In genomic region chr8:104076541-104077412, GRCm38 (mm10) we compare ENCODE assay signal across 8 mouse cellular contexts. TPM values are rescaled to one million over a fixed set of nuclear protein-coding genes. Genes with fewer than 3 reads are reported as not detected.
A peak's percentile ranks its signal among the peaks of the same experiment; 100 is the strongest.
DNase-seq lines count a peak whose midpoint lies in the region; ATAC-seq lines count a peak whose summit lies in the region.
"Had no signal": no experiment of that assay in that cellular context is flagged by ENCODE, and none has a peak within 500 bp of the region (broad histone marks: within the 10 kb centered on the region; RNA-seq: fewer than 3 reads in every experiment).

No protein-coding gene starts in this region.

- H3K4me1 ChIP-seq in forebrain, embryonic 15.5 days, result peaks cover 6% of the 10 kb centered on the region; the same call in 1 of the 2 replicates
- H3K4me1 ChIP-seq in kidney, embryonic 16.5 days (ENCODE audit: insufficient read depth, low read length), result no peaks in the 10 kb centered on the region

- no peaks in the 10 kb centered on the region for H3K36me3 ChIP-seq in forebrain, embryonic 15.5 days
- no peaks in the 10 kb centered on the region for H3K36me3 ChIP-seq in kidney, embryonic 16.5 days (ENCODE audit: insufficient read depth, low read length)

- H3K27ac ChIP-seq in forebrain, embryonic 15.5 days (replicated peaks), result no peak overlapping the region
- H3K27ac ChIP-seq in kidney, embryonic 16.5 days (ENCODE audit: low read length), result no peak overlapping the region

- H3K9me3 ChIP-seq in forebrain, embryonic 15.5 days, result no peaks in the 10 kb centered on the region
- no peaks in the 10 kb centered on the region for H3K9me3 ChIP-seq in kidney, embryonic 16.5 days (ENCODE audit: low read length)

- no peak overlapping the region for H3K9ac ChIP-seq in forebrain, embryonic 15.5 days (replicated peaks)
- H3K9ac ChIP-seq in kidney, embryonic 16.5 days (replicated peaks; ENCODE audit: low read length), result no peak overlapping the region

- peak; percentile 51 for DNase-seq in ovary, adult 18-20 months (ENCODE audit: low spot score)
- no peak for DNase-seq in ovary, postnatal 10 days (ENCODE audit: low spot score)
- peak; percentile 25 for DNase-seq in c-Kit-positive CD71-negative TER-119-negative erythroid progenitor cells, embryonic 14.5 days (ENCODE audit: low read depth)
- DNase-seq in lung, postnatal 10 days, result peak; percentile 80
- DNase-seq in natural killer cell, adult 2 months (ENCODE audit: low spot score in 2 of 2), result no peak

- WGBS in forebrain, embryonic 15.5 days, result 22% methylated on average over 8 of the region's 8 CpGs
- WGBS in kidney, embryonic 16.5 days, result 24% methylated on average over 8 of the region's 8 CpGs

- H3K4me2 ChIP-seq in forebrain, embryonic 15.5 days (replicated peaks), result no peak overlapping the region
- peak overlapping the region; percentile 13; the same call in 1 of the 2 replicates for H3K4me2 ChIP-seq in kidney, embryonic 16.5 days (replicated peaks; ENCODE audit: low read depth, low read length)

- ATAC-seq in forebrain, embryonic 15.5 days (replicated peaks), result peak; percentile 80
- no peak for ATAC-seq in kidney, embryonic 16.5 days (ENCODE audit: low FRiP score, low TSS enrichment)

- H3K27me3 ChIP-seq in forebrain, embryonic 15.5 days, result no peaks in the 10 kb centered on the region
- H3K27me3 ChIP-seq in kidney, embryonic 16.5 days (ENCODE audit: insufficient read depth, low read length), result no peaks in the 10 kb centered on the region

- H3K4me3 ChIP-seq in forebrain, embryonic 15.5 days, result no peak overlapping the region
- H3K4me3 ChIP-seq in kidney, embryonic 16.5 days (ENCODE audit: low read length), result no peak overlapping the region
- H3K4me3 ChIP-seq: myocyte had no signal

RNA-seq across cellular contexts. Expression of gene Cdh5, which starts 24.6 kb away (rescaled TPM):
- 9.0 and 9.3 TPM in 2 replicates for polyA plus RNA-seq in forebrain, embryonic 15.5 days (2015; fragmentation: Nextera tagmentation; extraction: Ambion mirVana)
- polyA plus RNA-seq in kidney, embryonic 16.5 days (2015; fragmentation: Nextera tagmentation; extraction: Ambion mirVana), result 38.1 and 42.2 TPM in 2 replicates

Comparison
In these comparisons a context has a peak if more than half of its experiments do, and no peak if none do; other contexts are left out.
1. DNase-seq: peak in ovary, adult 18-20 months (single experiment), c-Kit-positive CD71-negative TER-119-negative erythroid progenitor cells, embryonic 14.5 days (single experiment) and lung, postnatal 10 days (single experiment); none in ovary, postnatal 10 days (single experiment) and natural killer cell, adult 2 months (0 of 2).